Mouse (Mus musculus) testis, postnatal 10 days (tissue): ENCODE data around the gene Tcf25.

Experiments
- DNase-seq: peaks from one replicate; pipeline ENCODE4 v3.0.0; 2021; ENCODE audit warnings: low spot score

Gene Tcf25

DNA sequence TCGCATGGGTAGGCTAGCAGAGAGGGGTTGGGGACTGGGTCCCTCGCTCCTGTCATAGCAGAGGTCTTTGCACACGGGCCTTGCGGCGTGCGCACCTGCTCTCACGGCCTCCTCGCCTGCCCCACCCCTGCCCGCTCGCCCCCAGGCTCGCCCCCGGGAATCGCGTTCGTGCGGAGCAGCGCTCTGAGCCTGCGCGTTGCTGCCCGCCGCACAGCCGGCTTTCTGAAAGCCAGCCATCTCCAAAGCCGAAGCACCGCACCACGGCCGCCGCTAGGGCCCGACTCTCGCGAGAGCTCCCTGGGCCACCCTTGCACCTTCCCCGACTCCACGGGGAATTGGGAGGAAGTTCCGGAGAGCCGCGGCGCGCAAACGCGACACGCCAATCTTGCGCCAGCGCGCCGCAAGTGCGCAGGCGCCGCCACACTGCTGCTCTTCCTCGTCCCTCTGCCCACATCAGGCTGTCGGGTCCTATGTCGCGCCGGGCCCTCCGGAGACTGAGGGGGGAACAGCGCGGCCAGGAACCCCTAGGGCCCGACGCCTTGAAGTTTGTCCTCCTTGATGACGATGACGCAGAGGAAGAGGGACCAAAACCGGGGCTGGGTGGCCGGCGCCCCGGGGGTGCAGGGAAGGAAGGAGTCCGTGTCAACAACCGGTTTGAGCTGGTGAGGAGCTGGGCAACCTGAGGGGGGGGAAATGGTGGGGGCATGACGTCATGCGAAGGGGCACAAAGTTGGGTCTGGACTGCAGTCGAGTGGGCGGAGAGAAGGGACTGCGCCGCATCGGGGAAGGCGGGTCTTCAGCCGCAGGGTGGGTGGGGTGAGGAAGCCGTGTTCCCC, at the start of gene Tcf25:
Gene Tcf25 (plus strand): TSS at position 351 of the 836 bp plus-strand sequence.
- peak; percentile 96 for DNase-seq

DNA sequence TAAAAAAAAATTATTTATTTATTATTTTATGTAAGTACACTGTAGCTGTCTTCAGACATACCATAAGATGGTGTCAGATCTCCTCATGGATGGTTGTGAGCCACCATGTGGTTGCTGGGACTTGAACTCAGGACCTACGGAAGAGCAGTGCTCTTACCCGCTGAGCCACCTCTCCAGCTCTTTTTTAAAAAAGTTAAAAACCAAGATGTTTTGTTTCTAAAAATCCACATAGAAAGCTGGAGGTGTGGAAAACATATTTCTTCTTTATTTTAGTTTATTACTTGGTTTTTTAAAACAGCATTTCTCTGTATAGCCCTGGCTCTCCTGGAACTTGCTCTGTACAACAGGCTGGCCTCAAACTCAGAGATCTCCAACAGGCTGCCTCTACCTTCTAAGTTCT, 45.0 kb upstream of the Tcf25 start:
- no peak for DNase-seq

DNA sequence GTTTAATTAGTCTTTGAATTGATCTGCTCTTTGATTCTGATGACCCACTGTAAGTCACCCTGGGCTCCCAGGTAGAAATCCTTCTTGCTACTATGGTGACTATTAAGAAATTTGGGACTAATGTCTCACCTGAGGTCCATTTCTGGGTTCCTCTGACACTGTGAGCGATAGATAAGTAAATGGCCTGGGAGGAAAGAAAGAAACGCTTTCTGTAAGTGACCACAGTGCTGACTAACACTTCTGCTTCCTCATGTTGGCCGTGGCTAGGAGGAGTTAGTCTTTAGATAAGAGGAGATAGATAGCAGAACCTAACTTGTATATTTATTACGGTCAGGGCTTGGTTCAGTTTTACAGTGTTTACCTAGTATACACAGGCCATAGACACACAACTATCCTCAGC, 44.2 kb upstream of the Tcf25 start:
- DNase-seq, result no peak

DNA sequence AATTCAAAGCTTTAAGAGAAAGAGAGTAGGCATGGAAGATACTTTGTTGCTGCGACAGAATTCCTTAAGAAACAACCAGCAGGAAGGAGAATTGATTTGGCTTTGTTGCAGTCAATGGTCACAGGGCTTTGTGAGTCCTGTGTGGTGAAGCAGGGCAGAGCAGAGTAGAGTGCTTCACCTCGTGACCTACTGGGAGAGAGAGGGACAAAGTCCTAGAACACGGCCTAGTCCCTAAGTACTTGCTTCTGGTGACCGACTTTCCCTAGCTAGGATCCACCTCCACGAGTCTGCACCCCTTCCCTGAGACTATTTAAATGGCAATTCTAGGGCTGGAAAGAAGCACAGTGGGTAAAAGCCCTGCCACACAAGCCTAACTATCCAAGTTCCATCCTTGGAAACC, 43.6 kb upstream of the Tcf25 start:
- DNase-seq, result no peak

DNA sequence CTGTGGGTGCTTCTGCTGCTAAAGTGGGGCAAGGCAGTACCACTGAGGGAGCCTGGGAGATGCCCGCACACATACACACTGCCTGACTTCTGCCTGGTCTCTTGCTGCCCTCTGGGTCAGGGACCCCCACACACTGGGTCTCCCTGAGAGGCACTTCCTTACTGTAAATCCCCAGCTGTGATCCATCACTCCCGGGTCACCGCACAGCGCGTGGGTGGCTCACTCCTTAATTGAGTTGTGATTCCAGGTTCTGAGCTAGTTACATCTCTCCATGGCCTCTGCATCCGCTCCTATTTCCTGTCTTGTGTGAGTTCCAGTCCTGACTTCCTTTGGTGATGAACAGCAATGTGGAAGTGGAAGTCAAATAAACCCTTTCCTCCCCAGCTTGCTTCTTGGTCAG, 42.9 kb upstream of the Tcf25 start:
- DNase-seq, result no peak

DNA sequence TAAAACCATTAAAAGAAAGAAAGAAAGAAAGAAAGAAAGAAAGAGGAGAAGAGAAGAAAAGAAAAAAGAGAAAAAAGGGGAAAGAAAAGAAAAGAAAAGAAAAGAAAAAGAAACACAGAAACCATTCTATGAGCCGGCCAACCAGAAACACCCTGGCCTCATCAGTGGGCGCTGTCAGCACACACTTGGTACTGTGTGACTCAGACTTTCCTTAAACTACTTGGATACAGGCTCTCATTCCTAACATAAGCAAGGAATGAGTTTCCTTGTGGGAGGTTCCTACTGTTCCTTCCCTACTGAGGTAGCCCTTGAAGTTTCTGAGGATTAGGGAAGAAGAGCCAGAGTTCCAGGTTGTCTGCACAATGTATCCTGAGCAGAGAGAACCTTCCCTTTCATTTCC, 42.3 kb upstream of the Tcf25 start:
- DNase-seq, result no peak

DNA sequence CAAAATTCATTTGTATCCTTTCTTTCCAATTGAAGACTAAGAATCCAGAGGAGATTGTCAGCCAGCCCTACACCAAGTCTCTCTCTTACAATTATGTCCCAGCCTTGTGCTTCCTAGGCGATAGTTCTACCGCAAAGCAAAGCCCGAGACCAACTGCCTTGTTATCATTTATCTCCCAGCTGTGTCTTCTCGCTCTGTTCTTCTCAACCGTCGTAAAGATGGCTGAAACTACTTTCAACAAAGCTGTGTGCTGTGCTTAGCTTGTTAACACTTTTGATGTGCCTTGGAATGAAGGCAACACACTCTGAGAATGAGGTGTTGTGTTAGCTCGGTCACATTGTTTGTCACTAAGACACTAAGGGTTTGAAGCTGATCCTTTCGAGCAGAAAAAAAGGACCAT, 41.7 kb upstream of the Tcf25 start:
- DNase-seq, result no peak

DNA sequence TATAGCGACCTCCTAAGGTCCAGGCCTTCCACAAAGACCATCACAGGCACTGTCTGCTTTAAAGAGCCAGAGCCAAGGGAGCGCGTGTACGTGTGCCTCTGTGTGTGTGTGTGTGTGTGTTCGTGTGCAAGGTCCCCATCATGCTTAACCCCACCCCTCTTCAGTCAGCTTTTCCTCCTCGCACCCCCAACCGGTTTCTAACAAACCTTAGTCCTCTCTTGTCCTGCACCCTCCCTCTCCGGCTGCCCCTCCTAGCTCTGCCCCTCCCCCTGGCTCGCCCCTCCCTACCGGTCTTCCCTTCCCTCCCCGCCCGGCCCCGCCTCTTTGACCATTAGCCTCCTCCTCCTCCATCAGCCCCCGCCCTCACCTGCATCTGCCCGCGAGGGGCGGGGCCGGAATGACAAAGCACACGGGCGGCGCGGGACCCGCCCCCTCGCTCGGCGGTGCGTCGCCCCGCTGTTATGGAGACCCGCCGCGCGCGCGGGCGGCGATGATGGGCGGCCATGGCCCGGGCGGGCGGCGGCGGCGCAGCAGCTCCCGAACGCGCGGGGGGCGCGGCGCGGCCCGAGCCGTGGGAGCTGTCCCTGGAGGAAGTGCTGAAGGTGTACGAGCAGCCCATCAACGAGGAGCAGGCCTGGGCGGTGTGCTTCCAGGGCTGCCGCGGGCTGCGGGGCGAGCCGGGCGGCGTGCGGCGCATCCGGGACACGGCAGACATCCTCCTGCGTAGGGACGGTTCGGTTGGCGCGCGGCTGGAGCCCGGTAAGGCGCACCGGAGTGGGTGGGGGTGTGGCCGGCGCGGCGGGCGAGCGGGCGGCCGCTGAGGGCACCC, 41.1 kb upstream of the Tcf25 start, which contains the start of gene Spire2:
Gene Spire2 (plus strand): TSS at position 452 of the 829 bp plus-strand sequence.
- peak; percentile 90 for DNase-seq

DNA sequence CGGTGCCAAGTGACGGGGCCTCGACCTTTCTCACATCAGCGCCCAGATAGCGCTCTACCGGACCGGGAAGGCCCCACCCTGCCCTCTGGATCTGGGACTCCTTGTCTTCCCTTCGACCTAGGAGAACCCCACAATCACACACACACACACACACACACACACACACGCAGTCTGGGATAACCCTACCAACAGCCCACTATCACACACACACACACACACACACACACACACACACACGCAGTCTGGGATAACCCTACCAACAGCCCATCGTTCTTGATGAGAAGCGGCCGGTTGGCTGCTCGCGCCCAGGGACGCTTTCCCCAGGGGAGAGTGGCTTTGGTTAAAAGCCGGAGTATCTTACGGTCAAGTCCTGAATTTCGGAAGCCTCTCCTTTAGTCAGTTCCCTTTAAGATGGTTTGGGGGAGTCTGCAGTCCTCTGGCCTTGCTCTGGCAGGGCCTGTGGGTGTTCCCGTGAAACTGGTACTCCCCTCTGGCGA, 40.4 kb upstream of the Tcf25 start:
- DNase-seq, result no peak

DNA sequence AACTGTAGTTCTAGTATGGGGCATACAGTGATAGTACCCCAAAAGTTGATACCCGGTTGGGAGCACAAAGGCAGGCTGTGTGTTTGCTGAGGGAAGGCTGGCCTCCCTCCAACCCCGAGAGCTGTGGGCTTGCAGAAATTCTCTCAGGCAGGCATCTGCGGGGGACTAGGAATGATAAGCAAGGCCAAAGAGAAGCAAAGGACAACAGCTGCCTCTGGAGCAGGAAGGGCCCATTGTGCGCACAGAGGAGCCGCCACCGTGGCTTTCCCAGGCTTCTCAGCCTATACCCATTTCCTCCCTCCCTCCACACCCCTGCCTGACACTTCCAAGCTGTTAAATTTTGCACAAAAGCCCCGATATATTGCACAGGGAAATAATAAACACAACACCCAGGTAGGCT, 39.7 kb upstream of the Tcf25 start:
- peak; percentile 70 for DNase-seq

DNA sequence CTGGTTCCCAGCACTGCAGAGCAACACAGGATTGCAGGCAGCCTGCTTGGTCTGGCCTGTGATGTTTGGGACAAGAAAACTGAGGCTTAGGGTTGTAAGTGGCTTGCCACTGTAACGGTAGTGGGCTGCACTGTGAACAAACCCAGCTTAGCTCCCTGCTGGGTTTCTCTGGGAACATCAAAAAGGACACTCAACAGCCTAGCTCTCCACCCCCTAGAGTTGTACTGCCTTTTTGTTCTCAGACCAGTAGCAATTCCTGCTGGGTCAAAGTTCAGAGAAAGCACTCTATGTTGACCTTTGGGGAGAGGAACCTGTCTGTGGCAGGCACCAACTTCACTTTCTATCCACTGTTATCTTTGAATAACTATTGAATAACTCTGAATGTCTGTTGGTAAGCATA, 39.1 kb upstream of the Tcf25 start:
- no peak for DNase-seq

DNA sequence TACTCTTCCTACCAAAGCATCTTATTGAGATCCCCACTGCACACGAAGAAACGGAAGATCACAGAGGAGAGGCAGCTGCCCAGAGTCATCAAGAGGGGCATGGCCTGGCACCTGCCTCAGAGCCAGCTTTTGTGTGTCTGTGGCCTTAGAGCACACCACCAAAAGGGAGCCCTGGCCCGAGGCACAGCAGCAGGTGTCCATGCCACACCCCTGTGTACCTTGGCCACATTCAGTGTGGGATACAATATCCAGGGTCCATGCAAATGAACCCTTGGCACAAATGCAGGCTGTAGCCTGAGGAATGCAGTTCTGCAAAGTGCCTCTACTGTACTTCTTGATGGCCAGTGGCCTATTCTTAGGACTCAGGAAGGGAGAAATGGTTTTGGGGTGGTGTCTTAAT, 36.1 kb upstream of the Tcf25 start:
- no peak for DNase-seq

DNA sequence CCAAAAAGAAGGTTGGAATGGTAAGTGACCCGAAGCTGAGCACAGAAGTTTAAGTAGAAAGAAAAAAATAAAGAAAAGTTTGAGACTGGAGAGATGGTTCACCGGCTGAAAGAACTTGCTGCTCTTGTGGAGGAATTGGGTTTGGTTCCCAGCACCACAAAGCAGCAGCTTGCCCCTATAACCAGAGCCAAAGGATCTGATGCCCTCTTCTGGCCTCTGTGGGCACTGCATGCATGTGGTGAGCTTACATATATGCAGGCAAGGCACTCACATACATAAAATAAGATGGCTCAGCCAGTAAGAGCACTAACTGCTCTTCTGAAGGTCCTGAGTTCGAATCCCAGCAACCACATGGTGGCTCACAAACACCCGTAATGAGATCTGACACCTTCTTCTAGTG, 33.5 kb upstream of the Tcf25 start:
- no peak for DNase-seq

DNA sequence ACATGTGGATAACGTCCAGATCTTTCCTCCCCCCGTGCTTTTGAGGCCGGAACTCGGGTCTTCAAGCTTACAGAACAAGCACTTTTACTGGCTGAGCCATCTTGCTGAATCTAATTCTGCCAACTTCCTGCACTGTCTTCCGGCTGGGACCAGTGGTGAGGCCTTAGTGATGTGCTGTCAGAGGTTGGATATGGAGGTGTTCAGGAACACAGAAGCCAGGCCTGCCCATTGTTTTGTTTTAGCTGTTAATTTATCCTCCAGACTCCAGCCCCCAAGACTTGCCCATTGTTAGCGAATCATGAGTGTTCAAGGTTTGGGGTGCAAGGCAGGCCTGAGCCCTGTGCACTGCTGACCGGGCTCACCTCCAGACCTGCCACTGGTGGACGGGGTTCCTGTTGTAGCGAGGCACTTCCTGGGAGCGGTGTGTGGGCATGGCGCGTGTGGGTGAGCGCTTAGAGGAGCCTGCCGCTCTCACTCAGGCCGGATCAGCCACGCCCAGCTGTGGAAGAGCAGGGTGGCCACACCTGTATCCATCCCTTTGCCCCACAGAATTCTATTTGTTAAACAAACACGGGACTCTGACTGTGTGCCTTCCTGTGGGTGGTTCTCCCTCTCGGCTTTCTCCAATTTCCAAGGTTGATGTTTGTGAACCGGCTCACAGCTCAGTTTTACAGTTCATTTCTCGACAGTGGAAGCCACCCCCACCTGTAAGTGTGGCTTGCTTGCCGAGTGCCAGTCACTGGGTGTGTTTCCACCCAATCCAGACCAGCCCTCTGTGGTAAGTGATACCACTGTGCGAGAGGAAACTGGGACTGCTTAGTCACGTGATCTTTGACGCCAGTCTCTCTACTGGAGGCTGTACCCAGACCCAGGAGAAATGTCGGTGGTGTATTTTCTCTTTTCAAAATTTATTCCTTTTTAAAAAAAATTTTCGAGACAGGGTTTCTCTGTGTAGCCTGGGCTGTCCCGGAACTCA, 32.2 kb upstream of the Tcf25 start:
- DNase-seq, result no peak

DNA sequence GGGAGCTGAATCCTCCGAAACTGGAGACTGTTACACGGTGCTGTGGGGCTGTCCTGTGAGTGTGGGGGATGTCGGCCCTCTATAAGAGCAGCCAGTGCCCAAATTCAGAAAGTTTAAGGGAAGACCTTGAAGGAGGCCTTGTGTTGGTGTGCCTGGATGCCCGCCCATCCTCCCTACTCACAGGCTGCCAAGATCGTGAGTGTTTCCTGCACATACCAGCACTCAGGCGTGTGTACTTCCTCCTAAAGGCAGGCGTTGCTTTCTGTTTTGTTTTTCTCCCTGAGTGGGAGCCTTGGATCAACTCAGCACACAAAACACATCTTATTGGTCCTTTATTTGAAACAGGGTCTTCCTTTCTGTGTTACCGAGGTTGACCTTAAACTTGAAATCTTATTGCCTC, 31.3 kb upstream of the Tcf25 start:
- no peak for DNase-seq

DNA sequence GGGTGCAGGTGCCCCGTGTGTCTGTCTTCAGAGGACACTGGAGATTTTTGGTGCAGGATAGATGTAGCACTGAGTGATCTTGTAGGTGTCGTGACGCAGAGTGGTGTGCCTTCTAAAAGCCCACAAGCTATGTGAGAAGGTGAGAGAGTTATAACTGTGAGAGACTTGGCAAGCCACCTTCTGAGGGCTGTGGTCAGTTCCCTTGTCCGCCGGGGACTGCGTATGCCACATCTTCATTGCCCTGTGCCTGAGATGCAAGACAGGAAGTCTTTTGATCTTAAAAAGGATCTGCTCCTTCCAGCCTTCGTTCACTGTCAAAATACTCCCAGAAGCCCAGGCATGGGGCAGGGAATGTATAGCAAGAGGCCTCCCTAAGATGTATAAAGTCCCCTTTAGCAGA, 30.6 kb upstream of the Tcf25 start:
- no peak for DNase-seq

DNA sequence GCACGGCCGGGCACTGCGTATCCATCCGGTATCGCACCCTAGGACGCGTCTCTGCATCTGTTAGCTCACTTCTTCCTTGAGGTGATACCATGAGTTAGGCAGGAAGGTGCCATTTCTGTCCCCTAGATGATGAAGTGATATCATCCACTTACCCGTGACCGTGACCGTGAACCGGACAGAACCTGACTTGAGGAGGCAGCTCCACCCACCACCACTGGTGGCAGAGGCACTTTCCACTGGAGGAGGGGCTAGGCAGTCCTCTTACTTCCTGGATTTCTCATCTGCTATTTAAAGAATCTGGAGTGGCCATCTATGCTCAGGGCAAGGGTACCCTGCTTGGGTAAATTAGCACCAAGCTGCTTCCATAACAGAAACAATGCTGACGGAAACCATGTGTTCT, 30.1 kb upstream of the Tcf25 start:
- no peak for DNase-seq

DNA sequence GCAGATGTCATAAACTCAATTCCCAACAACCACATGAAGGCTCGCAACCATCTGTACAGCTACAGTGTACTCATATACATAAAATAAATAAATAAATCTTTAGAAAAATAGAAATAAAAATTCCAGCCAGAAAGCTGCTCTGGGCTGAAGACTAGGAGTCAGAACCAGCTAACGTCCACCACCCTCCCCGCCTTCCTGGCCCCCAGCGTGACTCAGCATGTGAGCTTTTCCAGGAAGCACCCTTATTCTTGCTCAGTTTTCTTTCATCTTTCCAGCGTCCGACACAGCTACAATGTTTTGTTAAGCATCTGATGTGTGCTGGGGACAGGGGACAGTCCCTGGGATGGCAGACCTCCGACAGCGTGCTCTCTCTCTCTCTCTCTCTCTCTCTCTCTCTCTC, 28.4 kb upstream of the Tcf25 start:
- no peak for DNase-seq

DNA sequence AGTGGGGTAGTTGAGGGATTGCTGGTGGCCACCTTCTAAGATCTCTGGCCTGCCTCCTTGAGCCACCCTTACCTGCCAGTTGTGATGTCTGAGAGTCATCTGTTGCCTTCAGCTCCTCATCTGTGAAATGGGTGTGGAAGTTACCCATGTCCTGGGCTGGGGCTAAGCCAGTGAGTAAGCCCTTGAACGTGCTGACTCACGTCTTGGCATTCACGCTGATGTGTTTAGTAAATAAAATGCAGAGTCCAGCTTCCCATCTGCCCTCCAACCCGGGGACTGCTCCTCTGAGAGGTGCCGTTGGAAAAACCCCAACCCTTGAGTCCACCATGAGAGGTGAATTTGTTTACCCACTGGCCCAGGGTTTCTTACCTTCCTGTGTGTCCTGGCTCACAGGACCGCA, 27.7 kb upstream of the Tcf25 start:
- DNase-seq, result no peak

DNA sequence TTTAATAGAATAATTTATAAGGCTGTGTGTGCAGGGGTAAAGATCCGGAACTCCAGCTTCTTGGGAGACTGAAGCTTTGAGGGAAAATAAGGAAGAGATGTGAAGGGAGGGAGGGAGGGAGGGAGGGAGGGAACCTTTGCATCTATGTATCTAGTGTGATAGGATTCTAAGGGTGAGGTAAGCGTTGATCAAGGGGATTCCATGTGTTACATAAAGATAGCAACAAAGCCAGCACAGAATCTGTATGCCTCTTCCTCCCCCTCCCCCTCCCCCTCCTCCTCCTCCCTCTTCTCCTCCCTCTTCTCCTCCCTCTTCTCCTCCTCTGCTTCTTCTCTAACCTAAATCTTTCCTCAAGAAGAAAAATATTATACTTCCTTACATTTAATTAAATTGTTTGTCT, 26.3 kb upstream of the Tcf25 start:
- no peak for DNase-seq

DNA sequence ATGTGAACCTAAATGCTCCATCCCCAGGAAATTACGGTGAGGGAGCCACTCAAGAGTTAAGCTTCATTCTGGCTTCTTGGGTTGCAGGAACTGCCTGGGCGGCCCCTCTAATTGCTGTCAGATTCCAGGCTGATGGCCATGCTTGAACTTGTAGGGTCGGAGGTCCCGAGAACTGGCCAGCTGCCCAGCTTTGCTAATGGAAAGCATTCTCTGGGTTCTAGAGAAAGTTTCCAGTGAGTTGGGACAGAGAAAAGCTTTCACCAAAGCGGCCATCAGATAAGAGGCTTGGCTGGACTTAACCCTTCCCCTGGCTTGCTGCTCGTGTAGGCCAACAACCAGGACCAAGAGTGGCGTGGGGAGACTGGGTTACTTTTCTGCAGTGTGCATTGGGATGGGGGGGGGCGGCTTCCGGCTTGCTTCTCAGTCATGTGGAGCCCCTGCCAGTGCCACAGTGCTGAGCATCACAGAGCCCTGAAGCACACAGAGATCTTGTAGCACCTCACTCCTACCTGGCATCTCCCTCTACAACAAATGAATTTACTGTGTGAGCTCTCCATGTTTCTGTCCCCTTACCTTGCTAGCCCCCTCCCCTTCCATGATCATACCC, 25.2 kb upstream of the Tcf25 start:
- peak; percentile 86 for DNase-seq

DNA sequence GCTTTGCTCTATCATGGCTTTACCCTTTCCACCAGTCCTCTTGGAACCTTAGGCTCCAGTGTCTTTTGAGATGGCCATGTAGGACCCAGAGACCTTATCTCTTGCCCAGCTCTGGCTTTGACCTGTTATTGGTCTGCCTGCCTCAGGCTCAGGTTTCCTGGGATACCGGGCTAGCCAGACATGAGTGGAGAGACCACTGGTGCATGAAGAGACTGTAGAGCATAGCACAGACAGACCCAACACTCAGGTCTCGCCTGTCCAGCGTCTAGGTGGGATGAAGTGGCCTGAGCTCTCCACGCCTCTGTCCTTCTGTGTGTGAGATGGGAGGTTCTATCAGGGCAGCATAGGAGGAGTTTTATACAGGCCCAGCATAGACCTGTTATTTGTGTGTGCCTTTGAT, 24.5 kb upstream of the Tcf25 start:
- DNase-seq, result no peak
